Mouse (Mus musculus): ENCODE results near the gene Cbx3.

- TF ChIP-seq CTCF (IDR thresholded peaks at IDR 0.05; ENCODE audit: control insufficient read depth, insufficient read depth, insufficient replicate concordance, low read depth, low read length): no peak
- TF ChIP-seq POLR2A (IDR thresholded peaks at IDR 0.05; ENCODE audit: control insufficient read depth, low read depth, low read length): no peak
Observed at GRCm38 (mm10) chr6:51497321-51498111, 27.4 kb downstream of the Cbx3 start.
